Mouse (Mus musculus) CD4-positive, CD25-positive, alpha-beta regulatory T cell, adult 4 months (primary cell): Measurements from ENCODE around the gene 1700024P04Rik. TPM values are rescaled to one million over a fixed set of nuclear protein-coding genes. Genes with fewer than 3 reads are reported as not detected.
"Not testable (repeated sequence)": the region's sequence is repeated elsewhere in the genome, so short reads cannot be mapped to it uniquely, and the experiment has no call there.

ENCODE experiments used
- ATAC-seq: one replicate; pipeline ENCODE4 v1.8.0; 2017
- polyA plus RNA-seq, 2 experiments: library from polyadenylated mRNA; unstranded; fragments of 100-300 nt; shearing (Covaris generic); gene quantifications; one replicate each; pipeline ENCODE4 v1.2.1; 2017

Gene 1700024P04Rik
- not detected for polyA plus RNA-seq

DNA sequence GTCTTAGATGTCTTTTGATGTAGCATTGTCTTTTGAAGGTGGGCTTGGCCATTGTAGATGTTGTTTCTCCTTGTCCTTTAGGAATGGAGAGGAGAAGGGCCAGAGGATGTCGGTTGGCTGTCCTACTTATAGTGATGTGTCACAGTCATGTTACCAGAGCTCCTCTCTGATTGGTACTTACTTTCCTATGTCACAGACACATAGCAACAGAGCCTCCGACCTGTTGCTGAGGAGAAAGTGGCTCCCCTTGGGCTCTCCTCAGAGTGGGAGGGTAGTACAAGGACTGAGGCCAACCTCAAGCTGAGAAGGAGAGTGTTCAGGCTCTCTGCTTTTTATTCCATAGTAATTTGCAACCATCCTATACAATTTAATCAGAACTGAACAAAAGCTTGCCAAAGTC is at the start of gene 1700024P04Rik:
Gene 1700024P04Rik, minus strand, starts transcription at position 101 of the 400 bp plus-strand sequence.
- ATAC-seq, result no peak

DNA sequence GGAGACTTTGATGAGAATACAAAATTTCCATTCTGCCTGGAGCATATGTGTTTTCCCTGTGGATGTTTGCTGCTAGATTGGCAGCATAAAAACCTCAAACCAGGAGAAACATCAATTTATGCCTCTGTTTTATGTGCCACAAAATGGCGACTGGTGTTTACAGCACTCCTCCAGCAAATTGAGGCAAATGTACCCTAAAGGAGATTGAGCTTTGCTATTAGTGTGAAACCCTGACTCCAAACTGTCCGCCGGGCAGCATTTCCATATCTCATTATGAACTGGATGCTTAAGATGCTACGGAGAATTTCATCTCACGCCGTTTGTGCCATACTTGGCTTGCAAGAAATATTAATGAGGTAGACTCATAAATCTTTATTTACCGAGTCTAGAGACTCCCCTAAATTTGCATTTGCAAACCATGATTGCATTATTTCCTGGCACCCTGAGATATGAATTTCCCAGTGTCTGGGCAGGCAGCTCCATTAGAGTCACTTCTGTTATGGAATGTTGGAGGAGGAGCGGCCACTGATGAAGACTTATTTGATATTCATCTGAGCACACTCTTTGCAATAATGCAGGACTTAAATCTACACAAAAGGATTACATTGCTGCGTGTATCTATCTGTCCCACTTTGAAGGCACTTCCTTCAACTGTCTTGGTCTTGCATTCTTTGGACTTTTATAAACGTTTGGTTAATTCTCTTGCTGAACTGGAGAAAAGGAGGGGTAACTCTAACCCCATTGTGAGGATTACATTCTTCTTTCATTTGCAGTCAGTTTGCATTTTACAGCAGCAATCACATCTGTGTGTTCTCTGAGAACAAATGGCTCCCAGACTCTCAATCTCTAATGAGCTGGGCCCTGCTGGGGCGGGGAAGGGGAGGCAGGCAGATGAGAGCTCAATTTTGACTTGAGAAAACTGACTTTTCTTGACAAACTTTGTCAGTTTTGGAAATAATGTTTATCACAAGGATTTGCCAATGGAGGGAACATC is 47.2 kb upstream of the 1700024P04Rik start:
- no peak for ATAC-seq

DNA sequence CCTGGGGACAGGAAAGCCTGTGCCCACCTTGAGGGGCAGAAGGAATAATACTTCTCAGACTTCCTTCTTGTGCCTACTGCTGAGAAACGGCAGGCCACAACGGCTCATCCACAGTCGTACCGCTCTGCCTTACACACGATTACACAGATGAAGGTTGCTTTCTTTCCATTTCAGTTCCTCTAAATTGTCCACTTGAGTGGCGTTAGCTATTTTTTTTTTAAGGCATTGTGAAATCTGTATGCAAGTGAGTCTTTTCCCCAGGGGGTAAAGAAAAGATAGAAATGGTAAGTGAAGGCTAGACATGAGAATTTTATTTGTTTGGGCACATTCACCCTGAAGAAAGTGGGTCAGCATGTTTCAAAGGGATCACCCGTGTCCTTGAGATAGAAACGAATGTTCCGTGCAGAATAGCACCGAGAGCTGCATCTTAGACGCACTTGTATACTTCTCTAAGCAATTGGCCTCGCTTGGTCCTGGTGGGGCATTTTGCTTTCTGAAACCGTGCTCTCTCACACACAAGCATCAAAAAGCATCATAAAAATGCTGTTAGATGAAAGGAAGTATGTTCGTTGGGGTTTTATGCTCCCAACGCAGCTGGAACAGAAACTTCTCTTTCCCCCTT is 46.3 kb upstream of the 1700024P04Rik start:
- ATAC-seq, result no peak

- no peak for ATAC-seq
Measured at GRCm38 (mm10) chr13:99025268-99025667, 40.9 kb upstream of the 1700024P04Rik start.

- ATAC-seq, result no peak
Measured at GRCm38 (mm10) chr13:99022036-99022435, 37.7 kb upstream of the 1700024P04Rik start.

GRCm38 (mm10) chr13:99021181-99021580 is 36.8 kb upstream of the 1700024P04Rik start:
- ATAC-seq, result no peak

- ATAC-seq, result no peak
Measured at GRCm38 (mm10) chr13:99019831-99020669, 35.7 kb upstream of the 1700024P04Rik start.

GRCm38 (mm10) chr13:99018526-99019201 is 34.3 kb upstream of the 1700024P04Rik start:
- no peak for ATAC-seq

DNA sequence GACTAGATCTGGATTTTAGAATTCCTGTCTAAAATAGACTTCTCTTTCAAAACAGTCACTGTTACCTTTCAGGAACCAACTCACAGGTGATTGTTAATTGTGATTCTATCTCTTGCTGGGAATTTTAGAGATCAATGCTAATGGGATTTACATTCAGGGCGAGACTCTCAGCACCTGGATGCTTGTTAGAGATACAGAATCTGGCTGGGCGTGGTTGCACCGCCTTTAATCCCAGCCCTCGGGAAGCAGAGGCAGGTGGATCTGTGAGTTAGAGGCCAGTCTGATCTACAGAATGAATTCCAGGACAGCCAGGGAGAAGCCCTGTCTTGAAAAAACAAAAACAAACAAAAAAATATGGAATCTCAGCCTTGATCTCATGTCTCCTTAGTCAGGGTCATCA is 32.3 kb upstream of the 1700024P04Rik start:
- ATAC-seq, result no peak

- no peak for ATAC-seq
Measured at GRCm38 (mm10) chr13:99012891-99013290, 28.5 kb upstream of the 1700024P04Rik start.

- ATAC-seq, result no peak
Measured at GRCm38 (mm10) chr13:99008013-99008412, 23.6 kb upstream of the 1700024P04Rik start.

DNA sequence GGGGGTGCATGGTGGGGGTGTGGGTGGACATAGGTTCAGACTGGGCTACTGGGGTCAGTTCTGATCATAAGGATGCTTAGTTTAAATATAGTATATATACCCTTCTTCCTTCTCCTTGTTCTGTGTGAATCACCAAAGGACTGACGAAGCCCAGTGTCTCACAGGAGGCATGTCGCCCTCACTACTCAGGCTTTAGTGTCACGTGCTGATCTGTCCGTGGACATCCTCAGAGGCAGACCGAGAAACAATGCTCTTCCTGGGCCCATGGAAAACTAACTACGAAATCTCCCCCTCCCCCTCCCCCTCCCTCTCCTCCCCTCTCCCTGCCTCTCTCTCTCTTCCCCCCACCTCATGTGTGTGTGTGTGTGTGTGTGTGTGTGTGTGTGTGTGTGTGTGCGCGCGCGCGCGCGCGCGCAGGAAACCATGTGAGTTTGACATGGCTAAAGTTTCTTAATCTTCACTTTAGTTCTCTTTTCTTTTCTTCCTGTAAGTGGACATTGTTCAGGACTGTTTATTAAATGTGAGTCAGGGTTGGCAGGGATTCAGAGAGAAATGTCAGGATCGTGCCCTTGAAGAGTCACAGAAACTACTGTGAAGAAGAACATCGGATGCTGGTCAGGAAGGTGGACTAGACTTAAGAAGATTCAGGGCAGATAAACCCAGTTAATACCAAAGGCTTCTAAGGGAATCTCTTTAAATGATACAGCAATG is 22.2 kb upstream of the 1700024P04Rik start:
- no peak for ATAC-seq

GRCm38 (mm10) chr13:99001652-99002051 is 17.3 kb upstream of the 1700024P04Rik start:
- ATAC-seq, result not testable (repeated sequence)

- ATAC-seq, result no peak
Measured at GRCm38 (mm10) chr13:98997025-98997424, 12.7 kb upstream of the 1700024P04Rik start.

GRCm38 (mm10) chr13:98977070-98977785 is 7.1 kb downstream of the 1700024P04Rik start:
- no peak for ATAC-seq

- not testable (repeated sequence) for ATAC-seq
Measured at GRCm38 (mm10) chr13:98976022-98976421, 8.3 kb downstream of the 1700024P04Rik start.

DNA sequence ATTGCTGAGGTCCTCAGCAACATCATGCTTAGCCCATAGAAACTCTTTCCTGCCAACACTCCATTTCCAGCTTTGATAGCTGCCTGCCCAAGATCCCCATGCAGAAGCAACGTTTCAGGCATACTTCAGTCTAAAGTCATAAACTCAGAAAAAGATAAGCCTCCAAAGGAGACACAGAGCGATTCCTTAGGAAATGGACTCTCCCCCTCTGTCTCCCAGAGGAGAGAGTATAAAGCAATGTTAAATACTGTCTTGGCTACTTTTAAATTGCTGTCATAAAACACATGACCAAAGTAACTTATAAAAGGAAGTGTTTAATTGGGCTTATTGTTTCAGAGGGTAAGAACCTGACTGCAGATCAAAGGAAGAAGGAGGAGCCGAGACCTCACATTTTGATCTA is 12.3 kb downstream of the 1700024P04Rik start:
- no peak for ATAC-seq

DNA sequence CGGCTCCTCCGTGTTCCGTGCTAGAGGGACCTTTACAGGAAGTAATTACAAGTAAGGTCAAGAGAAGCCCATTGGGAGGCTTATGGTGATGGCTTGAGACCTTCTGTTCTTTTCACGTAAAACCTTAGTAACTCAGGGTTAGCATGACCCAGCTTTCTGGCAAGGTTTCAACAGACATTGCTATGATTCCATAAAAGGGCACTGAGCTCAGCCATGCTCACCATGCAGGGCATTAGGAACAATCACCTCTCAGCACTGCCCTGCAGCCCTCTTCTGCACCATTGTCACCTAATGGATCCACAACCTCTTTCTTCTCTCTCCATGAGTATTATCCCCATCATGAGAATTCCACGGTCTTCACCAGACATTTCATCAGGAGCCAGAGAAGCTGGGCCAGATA is 12.7 kb downstream of the 1700024P04Rik start:
- no peak for ATAC-seq

- no peak for ATAC-seq
Measured at GRCm38 (mm10) chr13:98968517-98968916, 15.8 kb downstream of the 1700024P04Rik start.

DNA sequence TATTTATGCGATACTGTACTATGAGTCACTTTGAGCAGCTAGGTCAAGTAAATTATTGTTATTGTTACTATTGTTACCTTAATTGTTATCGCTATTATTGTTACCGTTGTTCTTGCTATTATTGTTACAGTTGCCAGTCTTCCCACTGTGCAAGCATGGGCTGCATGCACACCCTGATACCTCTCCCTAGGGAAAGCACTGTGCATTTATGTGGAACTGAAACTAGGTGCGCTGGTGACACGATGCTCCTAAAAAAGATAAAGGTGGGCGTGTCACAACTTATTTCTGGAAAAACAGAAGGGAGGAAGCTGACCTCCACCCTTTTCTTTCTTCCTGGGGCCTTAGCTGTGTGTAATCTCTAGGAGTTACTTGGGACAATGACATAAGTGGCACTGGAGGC is 16.4 kb downstream of the 1700024P04Rik start:
- no peak for ATAC-seq

- ATAC-seq, result no peak
Measured at GRCm38 (mm10) chr13:98966583-98966982, 17.8 kb downstream of the 1700024P04Rik start.
